Mouse (Mus musculus) heart, embryonic 11.5 days (tissue): ENCODE measurements around the gene Armt1. TPM values are rescaled to one million over a fixed set of nuclear protein-coding genes. Genes with fewer than 3 reads are reported as not detected.

Experiments
- ATAC-seq: fragments of 200-750 bp; cut with Nextera tagmentation; replicated peaks from 2 replicates; pipeline ENCODE4 v1.8.0; 2017; ENCODE audit warnings: moderate library complexity; ENCODE audit not compliant: insufficient number of reproducible peaks, low FRiP score, low TSS enrichment
- H3K27ac ChIP-seq: fragments of 300-500 bp; sonication (generic); 2 replicates; pipeline ENCODE4 v1.5.1; 2014; ENCODE audit warnings: mild to moderate bottlenecking, low read depth, low read length
- H3K27me3 ChIP-seq: fragments of 300-500 bp; sonication (generic); 2 replicates; pipeline ENCODE4 v1.6.1; 2014; ENCODE audit warnings: mild to moderate bottlenecking, low read length, mixed read lengths; ENCODE audit not compliant: control insufficient read depth, insufficient read depth
- H3K36me3 ChIP-seq: fragments of 300-500 bp; sonication (generic); 2 replicates; pipeline ENCODE4 v1.6.1; 2014; ENCODE audit warnings: mild to moderate bottlenecking, low read length, moderate library complexity, mixed read lengths; ENCODE audit not compliant: control insufficient read depth, insufficient read depth
- H3K4me1 ChIP-seq: fragments of 300-500 bp; sonication (generic); 2 replicates; pipeline ENCODE4 v1.6.1; 2014; ENCODE audit warnings: low read length; ENCODE audit not compliant: control insufficient read depth, insufficient read depth
- H3K4me2 ChIP-seq: fragments of 300-500 bp; sonication (generic); 2 replicates; pipeline ENCODE4 v1.6.1; 2014; ENCODE audit warnings: mild to moderate bottlenecking, moderate library complexity
- H3K4me3 ChIP-seq: fragments of 300-500 bp; sonication (generic); 2 replicates; pipeline ENCODE4 v1.5.1; 2014; ENCODE audit warnings: low read depth, low read length
- H3K9ac ChIP-seq: fragments of 300-500 bp; sonication (generic); 2 replicates; pipeline ENCODE4 v1.6.1; 2014; ENCODE audit warnings: mild to moderate bottlenecking, low read depth, low read length, moderate library complexity
- H3K9me3 ChIP-seq: fragments of 300-500 bp; sonication (generic); replicated peaks from 2 replicates; pipeline ENCODE4 v1.6.1; 2016; ENCODE audit warnings: low read length; ENCODE audit not compliant: control insufficient read depth
- WGBS: fragments of 180-500 bp; shearing (Covaris S2); extraction: QIAGEN DNeasy Blood & Tissue Kit; methylation state at CpG from one replicate; pipeline ENCODE4 v1.1.7; 2014; ENCODE audit not compliant: insufficient replicate concordance; 5-methylcytosine and 5-hydroxymethylcytosine counted together
- polyA plus RNA-seq: library from polyadenylated mRNA; unstranded; fragments of >200 nt; fragmentation: Nextera tagmentation; extraction: Ambion mirVana; gene quantifications from 2 replicates; pipeline ENCODE4 v1.2.1, GENCODE M21; 2014

Gene Armt1
- polyA plus RNA-seq, 1 experiment from 2014 or later = 20.2 TPM

- no peaks in the 10 kb centered on the region for H3K27me3 ChIP-seq
- H3K27ac ChIP-seq = no peak overlapping the region
- no peaks in the 10 kb centered on the region for H3K9me3 ChIP-seq
- ATAC-seq = no peak
- no peak overlapping the region for H3K4me2 ChIP-seq
- peaks cover 4% of the 10 kb centered on the region for H3K36me3 ChIP-seq
- peaks cover 17% of the 10 kb centered on the region for H3K4me1 ChIP-seq
- H3K9ac ChIP-seq = no peak overlapping the region
- H3K4me3 ChIP-seq = no peak overlapping the region
- 64% methylated on average over 2 of the region's 2 CpGs for WGBS
Observed at GRCm38 (mm10) chr10:4390550-4390949, 41.7 kb upstream of the Armt1 start.

GRCm38 (mm10) chr10:4391076-4391475, 41.2 kb upstream of the Armt1 start:
- 64% methylated on average over 5 of the region's 5 CpGs for WGBS
- Histone ChIP-seq H3K4me1 (peaks cover 17% of the 10 kb centered on the region), H3K27ac (no peak overlapping the region), H3K27me3 (no peaks in the 10 kb centered on the region), H3K4me2 (no peak overlapping the region), H3K9ac (no peak overlapping the region), H3K4me3 (no peak overlapping the region), H3K36me3 (peaks cover 8% of the 10 kb centered on the region), H3K9me3 (no peaks in the 10 kb centered on the region)
- no peak for ATAC-seq

GRCm38 (mm10) chr10:4391851-4392250, 40.4 kb upstream of the Armt1 start:
- H3K27ac ChIP-seq = no peak overlapping the region
- no peak for ATAC-seq
- peaks cover 17% of the 10 kb centered on the region for H3K4me1 ChIP-seq
- H3K36me3 ChIP-seq = peaks cover 9% of the 10 kb centered on the region
- WGBS = 57% methylated on average over 6 of the region's 6 CpGs
- no peak overlapping the region for H3K4me3 ChIP-seq
- no peak overlapping the region for H3K9ac ChIP-seq
- no peaks in the 10 kb centered on the region for H3K27me3 ChIP-seq
- H3K4me2 ChIP-seq = no peak overlapping the region
- H3K9me3 ChIP-seq = no peaks in the 10 kb centered on the region

GRCm38 (mm10) chr10:4395321-4395720, 36.9 kb upstream of the Armt1 start:
- Histone ChIP-seq H3K9ac (no peak overlapping the region), H3K27me3 (no peaks in the 10 kb centered on the region)
- WGBS = 81% methylated on average over 3 of the region's 3 CpGs

GRCm38 (mm10) chr10:4398058-4398457, 34.2 kb upstream of the Armt1 start:
- no peak overlapping the region for H3K9ac ChIP-seq
- H3K27me3 ChIP-seq = no peaks in the 10 kb centered on the region
- no peaks in the 10 kb centered on the region for H3K9me3 ChIP-seq
- peaks cover 3% of the 10 kb centered on the region; the same call in 1 of the 2 replicates for H3K4me1 ChIP-seq
- no peak overlapping the region for H3K4me2 ChIP-seq
- no peak overlapping the region for H3K4me3 ChIP-seq
- H3K27ac ChIP-seq = no peak overlapping the region
- ATAC-seq = no peak
- peaks cover 12% of the 10 kb centered on the region for H3K36me3 ChIP-seq
- WGBS = 74% methylated on average over 5 of the region's 5 CpGs

More at GRCm38 (mm10) chr10:4395321-4395720, 36.9 kb upstream of the Armt1 start:
- no peak for ATAC-seq
- Histone ChIP-seq H3K4me1 (peaks cover 8% of the 10 kb centered on the region), H3K36me3 (peaks cover 14% of the 10 kb centered on the region), H3K9me3 (no peaks in the 10 kb centered on the region), H3K4me3 (no peak overlapping the region), H3K4me2 (no peak overlapping the region), H3K27ac (no peak overlapping the region)

DNA sequence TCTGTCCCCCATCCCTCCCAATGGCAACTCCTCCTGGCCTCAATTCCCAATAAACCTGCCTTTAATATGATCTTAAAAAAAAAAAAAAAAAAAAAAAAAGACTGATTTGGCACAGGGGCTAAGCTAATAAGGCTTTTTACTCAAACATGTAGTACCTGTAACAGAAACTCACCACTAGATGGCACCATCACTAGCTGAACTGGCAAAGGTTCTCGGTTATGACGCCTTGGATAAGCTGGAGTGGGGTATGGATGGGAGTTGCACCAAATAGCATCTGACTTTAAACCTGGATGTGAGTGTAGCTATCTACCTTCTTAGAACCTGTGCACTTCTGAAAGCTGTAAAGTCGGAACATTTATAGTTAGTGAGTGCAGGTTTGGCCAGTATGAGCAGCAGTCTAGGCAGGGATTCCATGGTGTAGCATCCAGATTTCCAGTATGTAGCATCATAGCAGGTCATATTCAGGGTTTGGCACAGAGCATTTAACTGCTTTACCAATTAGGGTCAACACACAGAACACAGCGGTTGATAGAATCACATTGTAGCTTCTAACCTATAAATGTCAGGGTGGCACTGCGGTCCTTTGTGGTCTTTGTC, 27.3 kb upstream of the Armt1 start:
- no peak overlapping the region for H3K4me3 ChIP-seq
- H3K36me3 ChIP-seq = peaks cover 9% of the 10 kb centered on the region
- peak overlapping the region; percentile 57; the same call in 1 of the 2 replicates for H3K27ac ChIP-seq
- 52% methylated on average over 5 of the region's 5 CpGs for WGBS
- no peaks in the 10 kb centered on the region for H3K9me3 ChIP-seq
- H3K4me1 ChIP-seq = peaks cover 14% of the 10 kb centered on the region
- peak; percentile 28; the same call in 1 of the 2 replicates for ATAC-seq
- H3K27me3 ChIP-seq = no peaks in the 10 kb centered on the region
- no peak overlapping the region for H3K9ac ChIP-seq
- H3K4me2 ChIP-seq = no peak overlapping the region

GRCm38 (mm10) chr10:4405511-4405910, 26.8 kb upstream of the Armt1 start:
- Histone ChIP-seq H3K27ac (peak overlapping the region; percentile 57), H3K9me3 (no peaks in the 10 kb centered on the region), H3K4me3 (no peak overlapping the region), H3K4me2 (no peak overlapping the region), H3K36me3 (peaks cover 10% of the 10 kb centered on the region; the same call in 1 of the 2 replicates), H3K4me1 (peaks cover 14% of the 10 kb centered on the region), H3K27me3 (no peaks in the 10 kb centered on the region), H3K9ac (no peak overlapping the region)
- ATAC-seq = 0 out of 2 replicates have a peak, but pooled peaks have one; percentile 56
- WGBS = 19% methylated on average over 5 of the region's 5 CpGs

DNA sequence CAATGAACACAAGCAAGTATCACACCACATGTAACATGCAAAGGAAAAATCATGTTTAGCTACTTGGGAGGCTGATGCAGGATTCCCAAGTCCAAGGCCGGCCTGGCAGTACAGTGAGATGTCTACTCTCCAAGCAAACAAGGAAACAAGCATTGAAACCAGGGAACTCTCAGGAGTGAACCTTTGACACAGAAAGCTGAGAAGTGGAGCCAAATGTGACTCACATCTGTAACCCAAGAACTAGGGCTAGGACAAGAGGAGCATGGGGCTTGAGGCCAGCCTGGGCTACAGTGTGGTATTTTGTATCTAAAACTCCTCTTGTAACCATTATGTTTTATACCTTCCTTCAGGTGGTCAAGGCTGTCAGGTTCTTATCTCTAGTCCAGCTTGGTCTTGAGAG, 25.1 kb upstream of the Armt1 start:
- WGBS = 92% methylated on average over 1 of the region's 1 CpGs
- Histone ChIP-seq H3K27ac (no peak overlapping the region), H3K9me3 (no peaks in the 10 kb centered on the region), H3K9ac (no peak overlapping the region), H3K4me2 (no peak overlapping the region), H3K27me3 (no peaks in the 10 kb centered on the region), H3K36me3 (peaks cover 19% of the 10 kb centered on the region), H3K4me3 (no peak overlapping the region), H3K4me1 (peaks cover 14% of the 10 kb centered on the region)
- ATAC-seq = no peak

GRCm38 (mm10) chr10:4425245-4425644, 7.0 kb upstream of the Armt1 start:
- ATAC-seq = no peak
- 81% methylated on average over 8 of the region's 8 CpGs for WGBS

More at GRCm38 (mm10) chr10:4425245-4425644, 7.0 kb upstream of the Armt1 start:
- Histone ChIP-seq H3K9me3 (no peaks in the 10 kb centered on the region; the same call in 1 of the 2 replicates), H3K4me1 (no peaks in the 10 kb centered on the region), H3K4me2 (no peak overlapping the region), H3K4me3 (no peak overlapping the region), H3K27ac (no peak overlapping the region), H3K27me3 (no peaks in the 10 kb centered on the region), H3K36me3 (peaks cover 13% of the 10 kb centered on the region), H3K9ac (no peak overlapping the region)
